Mouse (Mus musculus): ENCODE data around the gene Nrcam. TPM values are rescaled to one million over a fixed set of nuclear protein-coding genes. Genes with fewer than 3 reads are reported as not detected.

Gene Nrcam
- polyA plus RNA-seq, 1 experiment from 2014 or later: 2.5 TPM

DNA sequence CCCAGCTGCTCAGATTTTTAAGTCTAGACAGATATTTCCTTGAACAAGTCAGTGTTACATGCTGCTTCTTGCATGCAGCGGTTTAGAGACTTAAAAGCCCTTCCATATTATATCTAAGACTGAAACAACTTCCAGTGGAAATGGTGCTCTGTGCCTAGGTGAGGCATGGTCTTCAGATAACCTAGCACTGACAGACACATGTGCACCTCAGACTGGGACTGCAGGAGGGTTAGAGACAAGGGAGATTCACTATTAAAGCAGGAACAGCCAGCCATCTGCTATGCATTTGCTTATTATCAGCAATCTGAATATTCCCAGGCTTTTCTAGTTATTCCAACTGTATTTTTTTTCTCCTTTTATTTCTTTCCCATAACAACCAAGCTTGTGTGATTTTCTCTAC is 74.6 kb downstream of the Nrcam start:
- WGBS: 83% methylated on average over 1 of the region's 1 CpGs
- Histone ChIP-seq H3K27ac (no peak overlapping the region), H3K9me3 (no peaks in the 10 kb centered on the region), H3K4me2 (no peak overlapping the region), H3K4me1 (replicated peaks) (no peaks in the 10 kb centered on the region), H3K9ac (replicated peaks) (no peak overlapping the region), H3K27me3 (no peaks in the 10 kb centered on the region), H3K4me3 (replicated peaks) (no peak overlapping the region), H3K36me3 (no peaks in the 10 kb centered on the region)
- no peak for ATAC-seq (ENCODE audit: insufficient number of reproducible peaks, insufficient read depth, low FRiP score, low TSS enrichment, low read depth)

DNA sequence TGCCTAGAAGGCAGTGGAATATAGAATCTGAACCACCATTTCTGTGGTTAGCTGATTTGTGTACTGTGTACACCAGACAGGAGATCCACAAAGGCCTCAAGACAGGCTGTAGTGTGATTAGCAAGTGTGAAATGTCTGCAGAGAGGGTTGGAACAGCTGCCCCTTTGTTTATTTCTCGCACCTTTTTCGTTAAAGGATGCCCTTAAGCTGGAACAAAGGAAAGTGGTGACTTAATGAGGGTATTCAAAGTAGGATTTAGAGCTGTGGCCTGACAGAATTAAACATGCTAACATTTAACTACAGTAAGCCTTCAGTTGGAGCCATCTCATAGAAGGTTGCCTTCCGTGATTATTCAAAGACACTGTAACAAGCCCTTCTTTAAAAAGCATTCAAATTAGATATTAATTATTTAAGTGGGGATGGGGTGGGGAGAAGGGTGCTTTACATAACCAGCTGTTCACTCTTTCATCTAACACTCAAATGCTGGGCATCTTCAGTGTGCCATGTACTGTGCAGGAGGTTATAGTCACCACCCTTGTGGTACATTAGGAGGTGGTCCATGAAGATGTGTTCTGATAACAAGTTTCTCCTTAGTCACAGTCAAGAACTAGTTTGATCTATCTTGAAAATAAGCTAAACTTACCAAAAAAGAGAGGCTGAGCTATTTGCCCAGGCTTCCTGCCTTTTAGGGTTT is 75.2 kb downstream of the Nrcam start:
- H3K4me2 ChIP-seq: no peak overlapping the region
- H3K27ac ChIP-seq: no peak overlapping the region
- WGBS: 15% methylated on average over 3 of the region's 3 CpGs
- no peak for ATAC-seq (ENCODE audit: insufficient number of reproducible peaks, insufficient read depth, low FRiP score, low TSS enrichment, low read depth)
- H3K4me1 ChIP-seq (replicated peaks): no peaks in the 10 kb centered on the region
- no peaks in the 10 kb centered on the region for H3K9me3 ChIP-seq
- no peaks in the 10 kb centered on the region for H3K36me3 ChIP-seq
- H3K27me3 ChIP-seq: no peaks in the 10 kb centered on the region
- H3K9ac ChIP-seq (replicated peaks): no peak overlapping the region
- no peak overlapping the region for H3K4me3 ChIP-seq (replicated peaks)

- Histone ChIP-seq H3K36me3 (no peaks in the 10 kb centered on the region), H3K9me3 (0 out of 2 replicates have a peak, but pooled peaks cover 3% of the 10 kb centered on the region), H3K4me3 (replicated peaks) (no peak overlapping the region), H3K4me1 (replicated peaks) (no peaks in the 10 kb centered on the region), H3K27me3 (no peaks in the 10 kb centered on the region), H3K4me2 (no peak overlapping the region), H3K9ac (replicated peaks) (no peak overlapping the region), H3K27ac (no peak overlapping the region)
- no peak for ATAC-seq (ENCODE audit: insufficient number of reproducible peaks, insufficient read depth, low FRiP score, low TSS enrichment, low read depth)
- 87% methylated on average over 4 of the region's 4 CpGs for WGBS
These were observed 81.1 kb downstream of the Nrcam start for GRCm38 (mm10) chr12:44409786-44410185.

DNA sequence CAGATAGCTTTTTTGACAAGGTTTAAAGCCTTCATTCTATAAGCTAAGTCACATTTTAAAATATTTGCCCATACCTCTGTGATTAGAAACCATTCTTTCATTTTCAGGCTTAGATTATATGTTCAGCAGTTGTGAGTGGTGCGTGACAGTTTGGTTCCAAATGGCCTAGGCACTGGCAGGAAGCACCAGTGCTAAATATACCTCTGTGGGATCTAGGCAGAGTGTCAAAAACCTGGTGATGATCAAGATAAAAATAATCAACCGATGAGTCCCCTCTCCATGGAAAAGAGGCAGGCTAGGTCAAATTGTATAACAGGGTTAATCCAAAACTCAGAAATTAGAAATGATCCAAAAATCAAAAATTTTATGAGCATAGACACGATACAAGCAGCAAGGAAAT is 82.3 kb downstream of the Nrcam start:
- ATAC-seq (ENCODE audit: insufficient number of reproducible peaks, insufficient read depth, low FRiP score, low TSS enrichment, low read depth): no peak

GRCm38 (mm10) chr12:44422154-44422866 is 93.6 kb downstream of the Nrcam start:
- no peaks in the 10 kb centered on the region for H3K9me3 ChIP-seq
- no peak overlapping the region for H3K4me2 ChIP-seq
- ATAC-seq (ENCODE audit: insufficient number of reproducible peaks, insufficient read depth, low FRiP score, low TSS enrichment, low read depth): no peak
- no peaks in the 10 kb centered on the region for H3K27me3 ChIP-seq
- no peak overlapping the region for H3K9ac ChIP-seq (replicated peaks)
- no peak overlapping the region for H3K4me3 ChIP-seq (replicated peaks)
- no peaks in the 10 kb centered on the region for H3K4me1 ChIP-seq (replicated peaks)
- no peak overlapping the region for H3K27ac ChIP-seq
- no peaks in the 10 kb centered on the region for H3K36me3 ChIP-seq
- 48% methylated on average over 4 of the region's 4 CpGs for WGBS

More for the DNA sequence above, 82.3 kb downstream of the Nrcam start:
- 84% methylated on average over 3 of the region's 3 CpGs for WGBS
- H3K27me3 ChIP-seq: no peaks in the 10 kb centered on the region
- H3K4me1 ChIP-seq (replicated peaks): no peaks in the 10 kb centered on the region
- H3K4me2 ChIP-seq: no peak overlapping the region
- H3K4me3 ChIP-seq (replicated peaks): no peak overlapping the region
- no peak overlapping the region for H3K27ac ChIP-seq
- H3K9me3 ChIP-seq: 0 out of 2 replicates have a peak, but pooled peaks cover 3% of the 10 kb centered on the region
- H3K36me3 ChIP-seq: no peaks in the 10 kb centered on the region
- H3K9ac ChIP-seq (replicated peaks): no peak overlapping the region

GRCm38 (mm10) chr12:44422867-44423255 is 94.2 kb downstream of the Nrcam start:
- no peak for ATAC-seq (ENCODE audit: insufficient number of reproducible peaks, insufficient read depth, low FRiP score, low TSS enrichment, low read depth)
- Histone ChIP-seq H3K9ac (replicated peaks) (no peak overlapping the region), H3K4me1 (replicated peaks) (no peaks in the 10 kb centered on the region), H3K36me3 (no peaks in the 10 kb centered on the region), H3K4me2 (no peak overlapping the region), H3K9me3 (no peaks in the 10 kb centered on the region), H3K27me3 (no peaks in the 10 kb centered on the region), H3K27ac (no peak overlapping the region), H3K4me3 (replicated peaks) (no peak overlapping the region)
- WGBS: 75% methylated on average over 4 of the region's 4 CpGs

DNA sequence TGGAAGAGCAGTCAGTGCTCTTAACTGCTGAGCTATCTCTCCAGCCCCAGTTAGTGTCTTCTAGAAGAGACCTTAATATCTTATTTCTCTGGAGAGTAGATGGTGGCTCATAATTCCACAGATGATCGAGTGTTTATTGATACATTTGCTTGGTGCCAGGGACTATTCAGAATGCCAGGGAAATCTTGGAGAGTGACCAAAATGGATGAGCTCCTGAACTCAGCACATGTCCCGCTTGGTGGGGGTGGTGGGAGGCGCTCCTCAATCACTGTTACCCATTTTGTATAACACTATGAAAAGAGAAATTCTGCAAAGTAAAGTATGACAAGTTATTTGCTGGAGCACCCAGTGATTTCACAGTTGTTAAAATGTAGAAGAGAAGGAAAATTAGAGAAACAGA is 95.3 kb downstream of the Nrcam start:
- H3K4me3 ChIP-seq (replicated peaks): no peak overlapping the region
- no peaks in the 10 kb centered on the region for H3K27me3 ChIP-seq
- H3K9ac ChIP-seq (replicated peaks): no peak overlapping the region
- 87% methylated on average over 3 of the region's 3 CpGs for WGBS
- H3K9me3 ChIP-seq: no peaks in the 10 kb centered on the region
- H3K4me1 ChIP-seq (replicated peaks): no peaks in the 10 kb centered on the region
- H3K4me2 ChIP-seq: no peak overlapping the region
- H3K27ac ChIP-seq: no peak overlapping the region
- no peak for ATAC-seq (ENCODE audit: insufficient number of reproducible peaks, insufficient read depth, low FRiP score, low TSS enrichment, low read depth)
- no peaks in the 10 kb centered on the region for H3K36me3 ChIP-seq

DNA sequence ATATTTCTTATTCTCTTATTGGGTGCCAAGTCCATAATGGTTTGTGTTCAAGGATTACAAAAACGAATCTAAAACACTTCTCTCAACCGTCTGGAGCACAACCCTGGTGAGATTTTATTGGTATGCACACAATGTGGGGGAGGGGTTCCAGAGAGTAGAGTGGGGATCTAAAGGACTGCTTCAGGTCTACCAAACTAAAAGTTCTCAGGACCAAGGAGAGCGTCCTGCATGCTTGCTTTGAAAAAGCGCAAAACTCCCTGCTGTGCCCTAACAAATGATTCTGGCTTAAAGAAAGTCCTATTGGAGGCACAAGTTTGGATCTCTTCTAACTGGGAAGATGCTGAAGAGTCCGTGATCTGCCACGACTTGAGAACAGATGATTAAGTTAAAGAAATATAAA is 96.4 kb downstream of the Nrcam start:
- no peaks in the 10 kb centered on the region for H3K36me3 ChIP-seq
- no peak overlapping the region for H3K9ac ChIP-seq (replicated peaks)
- WGBS: 6% methylated on average over 6 of the region's 6 CpGs
- H3K27me3 ChIP-seq: no peaks in the 10 kb centered on the region
- no peak overlapping the region for H3K4me3 ChIP-seq (replicated peaks)
- ATAC-seq (ENCODE audit: insufficient number of reproducible peaks, insufficient read depth, low FRiP score, low TSS enrichment, low read depth): no peak
- no peak overlapping the region for H3K4me2 ChIP-seq
- H3K4me1 ChIP-seq (replicated peaks): no peaks in the 10 kb centered on the region
- no peaks in the 10 kb centered on the region for H3K9me3 ChIP-seq
- H3K27ac ChIP-seq: no peak overlapping the region

DNA sequence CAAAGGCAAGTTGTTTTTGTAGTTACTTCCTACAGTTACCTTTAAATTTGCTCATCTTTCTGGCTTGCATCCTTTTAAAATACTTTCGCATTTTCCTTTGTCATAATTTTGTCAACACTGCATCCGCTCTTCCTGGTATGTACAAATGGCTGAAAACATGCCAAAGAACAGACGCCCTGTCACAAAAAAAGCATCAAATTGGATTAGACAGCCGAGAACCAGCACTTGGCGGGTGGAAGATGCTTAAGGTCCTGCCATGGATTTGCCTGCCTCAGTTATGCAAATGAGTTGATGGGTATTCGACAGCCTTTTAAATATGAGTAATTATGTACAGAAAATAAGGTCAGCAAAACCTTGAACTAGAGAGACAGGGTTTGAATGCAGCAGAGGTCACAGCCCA is 101.7 kb downstream of the Nrcam start:
- H3K27ac ChIP-seq: no peak overlapping the region
- no peak overlapping the region for H3K4me2 ChIP-seq
- no peaks in the 10 kb centered on the region for H3K4me1 ChIP-seq (replicated peaks)
- no peaks in the 10 kb centered on the region for H3K27me3 ChIP-seq
- no peaks in the 10 kb centered on the region for H3K9me3 ChIP-seq
- no peak overlapping the region for H3K9ac ChIP-seq (replicated peaks)
- WGBS: 91% methylated on average over 6 of the region's 6 CpGs
- no peak overlapping the region for H3K4me3 ChIP-seq (replicated peaks)
- no peaks in the 10 kb centered on the region for H3K36me3 ChIP-seq
- ATAC-seq (ENCODE audit: insufficient number of reproducible peaks, insufficient read depth, low FRiP score, low TSS enrichment, low read depth): no peak

DNA sequence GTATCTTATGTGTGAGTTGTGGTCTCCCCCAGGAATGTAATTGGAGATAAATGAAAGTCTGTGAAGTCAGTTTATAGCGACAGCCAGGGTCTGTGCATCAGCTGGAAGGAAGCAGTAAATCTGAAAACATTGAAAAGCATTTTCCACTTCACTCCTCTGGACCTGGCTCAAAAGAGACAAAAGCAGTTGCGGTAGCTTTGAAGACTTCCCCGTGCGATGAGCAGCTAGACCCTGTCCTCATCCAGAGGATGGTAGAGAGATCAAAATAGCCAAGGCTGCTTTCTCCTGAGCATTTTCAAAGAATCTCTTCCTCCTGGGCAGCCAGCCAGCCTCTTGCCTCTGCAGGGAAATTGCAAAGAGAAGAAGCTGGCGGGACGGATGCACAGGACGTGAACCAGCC is 102.3 kb downstream of the Nrcam start:
- Histone ChIP-seq H3K27me3 (no peaks in the 10 kb centered on the region), H3K27ac (no peak overlapping the region), H3K4me3 (replicated peaks) (no peak overlapping the region), H3K9me3 (no peaks in the 10 kb centered on the region), H3K4me1 (replicated peaks) (no peaks in the 10 kb centered on the region), H3K36me3 (no peaks in the 10 kb centered on the region), H3K4me2 (no peak overlapping the region), H3K9ac (replicated peaks) (no peak overlapping the region)
- WGBS: 60% methylated on average over 7 of the region's 7 CpGs
- ATAC-seq (ENCODE audit: insufficient number of reproducible peaks, insufficient read depth, low FRiP score, low TSS enrichment, low read depth): no peak

DNA sequence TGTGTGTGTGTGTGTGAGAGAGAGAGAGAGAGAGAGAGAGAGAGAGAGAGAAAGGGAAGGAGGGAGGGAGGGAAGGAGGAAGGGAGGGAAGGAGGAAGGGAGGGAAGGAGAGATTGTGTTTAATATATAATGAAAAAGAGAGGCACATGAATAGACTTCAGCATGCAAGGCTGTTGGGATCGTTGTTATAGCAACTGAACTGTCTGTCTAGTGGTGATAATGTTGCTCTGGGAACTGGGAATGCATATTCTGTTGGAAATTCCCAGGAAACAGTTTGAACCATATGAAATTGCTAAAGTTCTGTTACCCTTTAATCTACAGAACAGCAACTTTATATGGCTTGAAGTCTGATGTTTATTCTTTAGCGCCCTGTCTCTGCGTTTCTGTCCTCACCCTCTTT is 104.0 kb downstream of the Nrcam start:
- Histone ChIP-seq H3K9me3 (no peaks in the 10 kb centered on the region), H3K4me1 (replicated peaks) (peaks cover 7% of the 10 kb centered on the region; the same call in 1 of the 2 replicates), H3K27me3 (no peaks in the 10 kb centered on the region), H3K4me2 (no peak overlapping the region), H3K27ac (no peak overlapping the region), H3K4me3 (replicated peaks) (no peak overlapping the region), H3K9ac (replicated peaks) (no peak overlapping the region), H3K36me3 (no peaks in the 10 kb centered on the region)
- ATAC-seq (ENCODE audit: insufficient number of reproducible peaks, insufficient read depth, low FRiP score, low TSS enrichment, low read depth): no peak
- 93% methylated on average over 3 of the region's 3 CpGs for WGBS

Data from limb, embryonic 12.5 days (tissue).